In the genomic region with DNA sequence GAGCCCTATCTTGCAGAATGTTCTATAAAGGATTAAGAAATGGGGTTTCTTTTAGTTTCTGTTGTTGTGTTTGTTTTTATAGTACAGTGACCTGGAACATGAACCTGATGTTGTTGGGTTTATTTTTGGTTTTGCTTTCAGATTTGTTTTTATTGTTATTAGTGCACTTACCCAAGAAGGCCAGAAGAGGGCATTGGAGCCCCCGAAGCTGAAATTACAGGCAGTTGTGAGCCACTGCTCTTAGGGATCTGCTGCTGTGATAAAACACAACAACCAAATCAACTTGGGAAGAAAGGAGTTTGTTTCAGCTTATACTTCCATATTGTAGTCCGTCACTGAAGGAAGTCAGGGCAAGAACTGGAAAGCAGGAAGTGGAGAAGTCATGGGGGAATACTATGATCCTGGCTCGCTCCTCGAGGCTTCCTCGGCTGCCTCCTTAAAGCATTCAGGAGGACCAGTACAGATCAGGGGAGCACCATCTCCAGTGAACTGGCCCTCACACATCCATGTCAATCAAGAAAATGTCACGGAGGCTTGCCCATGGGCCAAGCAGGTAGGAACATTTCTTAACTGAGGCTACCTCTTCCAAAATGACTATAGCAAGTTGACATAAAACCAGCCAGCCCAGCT, we compare ENCODE assay signal across 7 mouse cellular contexts. TPM values are rescaled to one million over a fixed set of nuclear protein-coding genes. Genes with fewer than 3 reads are reported as not detected.
DNase-seq lines count a peak whose midpoint lies in the region; ATAC-seq lines count a peak whose summit lies in the region.

No protein-coding gene starts in this region.

- peak; percentile 50 for ATAC-seq in megakaryocyte-erythroid progenitor cell, adult 5-6 weeks (replicated peaks; ENCODE audit: low FRiP score, low TSS enrichment, poor library complexity, severe bottlenecking)

- peak; percentile 14 to 27 for DNase-seq in left cerebral cortex, postnatal 25 days (ENCODE audit: low spot score in 2 of 2)
- DNase-seq in left cerebral cortex, postnatal 36 days (ENCODE audit: low spot score in 2 of 2), result no peak
- peak; percentile 39 for DNase-seq in Muller cell, postnatal 12 days (ENCODE audit: inconsistent ontology term)
- DNase-seq in cerebellum, adult 9-11 months, result peak; percentile 30
- peak; percentile 25 for DNase-seq in heart, postnatal 14 days
- DNase-seq in testis, postnatal 10 days (ENCODE audit: low spot score), result no peak

- intact Hi-C loops in left cerebral cortex, postnatal 25 days (cut with DNase I), result loop anchor here (1.0 to 5.0 kb wide), 2 partner anchors 54 to 181 kb away; no protein-coding TSS in a partner anchor
- intact Hi-C loops in left cerebral cortex, postnatal 36 days (cut with DNase I), result loop anchor here (1.0 kb wide), 1 partner anchor 54 kb away; no protein-coding TSS in a partner anchor
- intact Hi-C loops in heart, postnatal 14 days (cut with DNase I), result loop anchor here (1.0 to 5.0 kb wide), 3 partner anchors 29 to 181 kb away; partner anchors contain the start of gene Enpp4

RNA-seq across cellular contexts. Expression of gene Enpp5, which starts 2.4 kb away (rescaled TPM):
- total RNA-seq in left cerebral cortex, postnatal 25 days (2021), result 100 to 1,000 TPM; 178 to 182 TPM
- total RNA-seq in left cerebral cortex, postnatal 36 days (2021), result 100 to 1,000 TPM; 175 to 189 TPM
- 10 to 100 TPM in 1 of 2 experiments, 1 to 10 TPM in 1; 9.0 to 10.3 TPM for total RNA-seq in heart, postnatal 14 days (2021)
- 10.6 and 12.2 TPM in 2 replicates for total RNA-seq in megakaryocyte-erythroid progenitor cell, adult 5-6 weeks (2014; fragmentation: Nextera tagmentation)
- 30.4 and 30.9 TPM in 2 replicates for total RNA-seq in megakaryocyte-erythroid progenitor cell, adult 5-6 weeks (2017)

RNA-seq across cellular contexts. Expression of gene Enpp4, which starts 29.4 kb away (rescaled TPM):
- 10 to 100 TPM; 12.2 to 13.0 TPM for total RNA-seq in left cerebral cortex, postnatal 25 days (2021)
- total RNA-seq in left cerebral cortex, postnatal 36 days (2021), result 10 to 100 TPM; 13.2 to 14.6 TPM
- 10 to 100 TPM; 16.3 to 17.7 TPM for total RNA-seq in heart, postnatal 14 days (2021)
- 14.9 and 15.3 TPM in 2 replicates for total RNA-seq in megakaryocyte-erythroid progenitor cell, adult 5-6 weeks (2014; fragmentation: Nextera tagmentation)
- total RNA-seq in megakaryocyte-erythroid progenitor cell, adult 5-6 weeks (2017), result 23.2 and 24.9 TPM in 2 replicates

Comparison
In these comparisons a context has a peak if more than half of its experiments do, and no peak if none do; other contexts are left out.
1. DNase-seq: peak in left cerebral cortex, postnatal 25 days (2 of 2), Muller cell, postnatal 12 days (single experiment), cerebellum, adult 9-11 months (single experiment) and heart, postnatal 14 days (2 of 2); none in left cerebral cortex, postnatal 36 days (0 of 2) and testis, postnatal 10 days (single experiment).
2. RNA of gene Enpp5, which starts 2.4 kb away (total RNA-seq): 175 to 189 TPM in left cerebral cortex, postnatal 36 days and 178 to 182 TPM in left cerebral cortex, postnatal 25 days; 10.6 to 30.9 TPM in megakaryocyte-erythroid progenitor cell, adult 5-6 weeks and 9.0 to 10.3 TPM in heart, postnatal 14 days; every median in the first group is over 4 times any median in the second.